Mouse (Mus musculus): ENCODE data around the gene Scnn1a. TPM values are rescaled to one million over a fixed set of nuclear protein-coding genes. Genes with fewer than 3 reads are reported as not detected.
"Not testable (repeated sequence)": the region's sequence is repeated elsewhere in the genome, so short reads cannot be mapped to it uniquely, and the experiment has no call there.

Scnn1a gene
- 0.65 and 0.98 TPM in 2 replicates for polyA plus RNA-seq (2016; fragmentation: Nextera tagmentation; extraction: Ambion mirVana)

- 70% methylated on average over 1 of the region's 1 CpGs for WGBS
- no peaks in the 10 kb centered on the region for H3K9me3 ChIP-seq
- H3K27me3 ChIP-seq (ENCODE audit: insufficient read depth, poor library complexity, severe bottlenecking), result peaks cover 72% of the 10 kb centered on the region
- H3K36me3 ChIP-seq, result no peaks in the 10 kb centered on the region
- 0 out of 2 replicates have a peak within 1 kb of the TSS, but pooled peaks have one; percentile 18 for H3K27ac ChIP-seq
- no peak for DNase-seq (ENCODE audit: low spot score)
- H3K4me1 ChIP-seq, result peaks cover 33% of the 10 kb centered on the region
- peak within 1 kb of the TSS; percentile 23 for H3K4me3 ChIP-seq
These were observed at the start of gene Scnn1a for GRCm38 (mm10) chr6:125320323-125320722. Scnn1a (plus strand) TSS chr6:125320659.

- peaks cover 16% of the 10 kb centered on the region; the same call in 1 of the 2 replicates for H3K27me3 ChIP-seq (ENCODE audit: insufficient read depth, poor library complexity, severe bottlenecking)
- H3K9me3 ChIP-seq, result no peaks in the 10 kb centered on the region
- WGBS, result 18% methylated on average over 17 of the region's 17 CpGs
- peaks cover 4% of the 10 kb centered on the region; the same call in 1 of the 2 replicates for H3K4me1 ChIP-seq
- H3K36me3 ChIP-seq, result no peaks in the 10 kb centered on the region
- DNase-seq (ENCODE audit: low spot score), result peak; percentile 93
- H3K27ac ChIP-seq, result peak overlapping the region; percentile 77
- H3K4me3 ChIP-seq, result peak overlapping the region; percentile 27
These were observed 48.8 kb upstream of the Scnn1a start for GRCm38 (mm10) chr6:125271455-125272227.

GRCm38 (mm10) chr6:125272228-125272785 is 48.2 kb upstream of the Scnn1a start:
- peaks cover 4% of the 10 kb centered on the region; the same call in 1 of the 2 replicates for H3K4me1 ChIP-seq
- H3K4me3 ChIP-seq, result no peak overlapping the region
- H3K27me3 ChIP-seq (ENCODE audit: insufficient read depth, poor library complexity, severe bottlenecking), result peaks cover 16% of the 10 kb centered on the region; the same call in 1 of the 2 replicates
- H3K9me3 ChIP-seq, result no peaks in the 10 kb centered on the region
- peak overlapping the region; percentile 77 for H3K27ac ChIP-seq
- no peak for DNase-seq (ENCODE audit: low spot score)
- H3K36me3 ChIP-seq, result no peaks in the 10 kb centered on the region
- 77% methylated on average over 10 of the region's 10 CpGs for WGBS

- Histone ChIP-seq H3K4me3 (no peak overlapping the region), H3K9me3 (no peaks in the 10 kb centered on the region), H3K36me3 (no peaks in the 10 kb centered on the region), H3K27me3 (ENCODE audit: insufficient read depth, poor library complexity, severe bottlenecking) (peaks cover 16% of the 10 kb centered on the region; the same call in 1 of the 2 replicates), H3K27ac (no peak overlapping the region), H3K4me1 (peaks cover 4% of the 10 kb centered on the region; the same call in 1 of the 2 replicates)
- 58% methylated on average over 15 of the region's 15 CpGs for WGBS
- no peak for DNase-seq (ENCODE audit: low spot score)
These were observed 45.5 kb upstream of the Scnn1a start for GRCm38 (mm10) chr6:125274841-125275563.

GRCm38 (mm10) chr6:125279729-125280128 is 40.7 kb upstream of the Scnn1a start:
- H3K4me1 ChIP-seq, result no peaks in the 10 kb centered on the region
- 60% methylated on average over 8 of the region's 8 CpGs for whole genome bisulfite sequencing
- no peak for DNase-seq (ENCODE audit: low spot score)
- H3K4me3 ChIP-seq, result no peak overlapping the region
- no peaks in the 10 kb centered on the region for H3K27me3 ChIP-seq (ENCODE audit: insufficient read depth, poor library complexity, severe bottlenecking)
- no peaks in the 10 kb centered on the region for H3K9me3 ChIP-seq
- no peaks in the 10 kb centered on the region for H3K36me3 ChIP-seq
- no peak overlapping the region for H3K27ac ChIP-seq

- WGBS, result 86% methylated on average over 13 of the region's 13 CpGs
These were observed 37.7 kb upstream of the Scnn1a start for GRCm38 (mm10) chr6:125282721-125283120.

GRCm38 (mm10) chr6:125284250-125284649 is 36.2 kb upstream of the Scnn1a start:
- no peak for DNase-seq (ENCODE audit: low spot score)
- WGBS, result 52% methylated on average over 8 of the region's 8 CpGs
- no peak overlapping the region for H3K4me3 ChIP-seq

More at GRCm38 (mm10) chr6:125282721-125283120, 37.7 kb upstream of the Scnn1a start:
- not testable (repeated sequence) for H3K9me3 ChIP-seq; H3K36me3 ChIP-seq; H3K27ac ChIP-seq; H3K4me1 ChIP-seq; H3K27me3 ChIP-seq (ENCODE audit: insufficient read depth, poor library complexity, severe bottlenecking); DNase-seq (ENCODE audit: low spot score); H3K4me3 ChIP-seq

GRCm38 (mm10) chr6:125284751-125285150 is 35.7 kb upstream of the Scnn1a start:
- Histone ChIP-seq H3K27me3 (ENCODE audit: insufficient read depth, poor library complexity, severe bottlenecking) (0 out of 2 replicates have a peak, but pooled peaks cover 4% of the 10 kb centered on the region), H3K9me3 (no peaks in the 10 kb centered on the region), H3K36me3 (no peaks in the 10 kb centered on the region), H3K4me3 (no peak overlapping the region), H3K27ac (no peak overlapping the region), H3K4me1 (no peaks in the 10 kb centered on the region)
- DNase-seq (ENCODE audit: low spot score), result no peak
- WGBS, result 88% methylated on average over 7 of the region's 7 CpGs

More at GRCm38 (mm10) chr6:125284250-125284649, 36.2 kb upstream of the Scnn1a start:
- no peaks in the 10 kb centered on the region for H3K36me3 ChIP-seq
- no peak overlapping the region for H3K27ac ChIP-seq
- 0 out of 2 replicates have a peak, but pooled peaks cover 3% of the 10 kb centered on the region for H3K27me3 ChIP-seq (ENCODE audit: insufficient read depth, poor library complexity, severe bottlenecking)
- H3K9me3 ChIP-seq, result no peaks in the 10 kb centered on the region
- H3K4me1 ChIP-seq, result no peaks in the 10 kb centered on the region

GRCm38 (mm10) chr6:125285890-125286289 is 34.6 kb upstream of the Scnn1a start, which contains the start of gene Tuba3a:
Tuba3a (minus strand) TSS chr6:125286042.
- WGBS, result 90% methylated on average over 22 of the region's 22 CpGs
- Histone ChIP-seq H3K27me3 (ENCODE audit: insufficient read depth, poor library complexity, severe bottlenecking) (0 out of 2 replicates have a peak, but pooled peaks cover 4% of the 10 kb centered on the region), H3K36me3 (no peaks in the 10 kb centered on the region), H3K4me3 (no peak within 1 kb of the TSS), H3K4me1 (no peaks in the 10 kb centered on the region), H3K9me3 (no peaks in the 10 kb centered on the region), H3K27ac (no peak within 1 kb of the TSS)
- DNase-seq (ENCODE audit: low spot score), result no peak

- no peaks in the 10 kb centered on the region for H3K4me1 ChIP-seq
- H3K36me3 ChIP-seq, result no peaks in the 10 kb centered on the region
- 0 out of 2 replicates have a peak, but pooled peaks cover 4% of the 10 kb centered on the region for H3K27me3 ChIP-seq (ENCODE audit: insufficient read depth, poor library complexity, severe bottlenecking)
- no peak overlapping the region for H3K27ac ChIP-seq
- H3K9me3 ChIP-seq, result no peaks in the 10 kb centered on the region
- 86% methylated on average over 4 of the region's 4 CpGs for WGBS
- no peak for DNase-seq (ENCODE audit: low spot score)
- no peak overlapping the region for H3K4me3 ChIP-seq
These were observed 33.5 kb upstream of the Scnn1a start for GRCm38 (mm10) chr6:125286944-125287343.

GRCm38 (mm10) chr6:125288730-125289129 is 31.7 kb upstream of the Scnn1a start:
- H3K36me3 ChIP-seq, result no peaks in the 10 kb centered on the region
- H3K4me1 ChIP-seq, result no peaks in the 10 kb centered on the region
- no peak for DNase-seq (ENCODE audit: low spot score)
- WGBS, result 69% methylated on average over 5 of the region's 5 CpGs
- H3K4me3 ChIP-seq, result no peak overlapping the region
- H3K9me3 ChIP-seq, result no peaks in the 10 kb centered on the region
- H3K27ac ChIP-seq, result no peak overlapping the region
- H3K27me3 ChIP-seq (ENCODE audit: insufficient read depth, poor library complexity, severe bottlenecking), result 0 out of 2 replicates have a peak, but pooled peaks cover 4% of the 10 kb centered on the region

GRCm38 (mm10) chr6:125291329-125291728 is 29.1 kb upstream of the Scnn1a start:
- Histone ChIP-seq H3K9me3 (no peaks in the 10 kb centered on the region), H3K4me1 (no peaks in the 10 kb centered on the region), H3K4me3 (no peak overlapping the region), H3K27me3 (ENCODE audit: insufficient read depth, poor library complexity, severe bottlenecking) (0 out of 2 replicates have a peak, but pooled peaks cover 9% of the 10 kb centered on the region), H3K36me3 (no peaks in the 10 kb centered on the region), H3K27ac (no peak overlapping the region)
- DNase-seq (ENCODE audit: low spot score), result no peak
- WGBS, result 63% methylated on average over 4 of the region's 4 CpGs

All from heart, embryonic 10.5 days (tissue).